Mouse (Mus musculus): ENCODE data around the gene C1qtnf12. TPM values are rescaled to one million over a fixed set of nuclear protein-coding genes. Genes with fewer than 3 reads are reported as not detected.

Gene C1qtnf12
- polyA plus RNA-seq, 1 experiment from 2014 or later, result 137 TPM

DNA sequence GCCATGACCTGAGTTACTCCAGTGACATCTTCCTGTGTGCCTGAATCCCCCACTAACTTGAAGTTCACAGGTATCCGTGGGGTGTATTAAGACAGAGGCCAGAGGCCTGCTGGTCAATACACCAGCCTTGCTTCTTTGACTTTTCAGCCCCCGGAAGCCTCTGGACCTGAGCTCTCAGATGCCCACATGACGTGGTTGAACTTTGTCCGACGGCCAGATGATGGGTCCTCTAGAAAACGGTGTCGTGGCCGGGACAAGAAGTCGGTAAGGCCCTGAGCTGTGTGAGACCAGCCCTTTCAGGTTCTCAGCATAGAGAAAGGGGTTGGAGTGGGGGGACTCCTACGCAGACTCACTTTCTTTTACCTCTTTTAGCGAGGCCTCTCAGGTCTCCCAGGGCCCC lies 2.3 kb downstream of the C1qtnf12 start:
- ATAC-seq (ENCODE audit: low FRiP score, low TSS enrichment), result no peak
- H3K4me2 ChIP-seq (replicated peaks; ENCODE audit: low read depth, low read length), result no peak overlapping the region
- H3K4me3 ChIP-seq (ENCODE audit: low read length), result no peak overlapping the region
- H3K4me1 ChIP-seq (ENCODE audit: insufficient read depth, low read length), result peaks cover 34% of the 10 kb centered on the region
- H3K9ac ChIP-seq (replicated peaks; ENCODE audit: low read length), result no peak overlapping the region
- H3K27me3 ChIP-seq (ENCODE audit: insufficient read depth, low read length), result no peaks in the 10 kb centered on the region
- no peak overlapping the region for H3K27ac ChIP-seq (ENCODE audit: low read length)
- no peaks in the 10 kb centered on the region for H3K9me3 ChIP-seq (ENCODE audit: low read length)
- peaks cover 26% of the 10 kb centered on the region for H3K36me3 ChIP-seq (ENCODE audit: insufficient read depth, low read length)
- 90% methylated on average over 11 of the region's 11 CpGs for WGBS

DNA sequence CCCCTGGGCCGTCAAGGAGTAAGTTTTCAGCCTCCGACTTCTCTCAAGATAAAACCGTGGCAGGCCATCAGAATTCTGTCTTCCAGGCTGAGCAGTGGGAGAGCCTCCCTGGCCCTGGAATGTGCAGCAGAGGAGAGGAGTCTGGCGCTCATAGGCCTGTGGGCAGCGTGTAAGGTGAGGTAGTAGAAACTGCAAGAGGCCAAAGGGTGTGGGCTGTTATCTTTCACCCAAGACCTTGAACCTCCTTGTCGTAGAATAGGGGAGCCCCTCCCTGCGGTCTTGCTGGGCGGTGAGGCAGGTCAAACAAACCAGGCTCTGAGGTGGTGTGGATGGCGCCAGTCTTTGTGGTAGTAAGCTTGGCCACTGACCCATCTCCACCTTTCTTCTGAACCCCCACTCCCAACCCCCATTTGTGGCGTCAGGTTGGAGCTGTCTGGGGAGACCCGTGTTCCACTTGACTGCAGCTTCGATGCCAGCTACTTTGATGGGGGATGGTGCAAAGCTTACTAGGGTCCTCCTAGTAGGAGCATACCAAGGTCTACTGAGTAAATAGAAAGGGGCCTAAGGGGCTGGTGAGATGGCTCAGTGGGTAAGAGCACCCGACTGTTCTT lies 7.0 kb downstream of the C1qtnf12 start:
- H3K27me3 ChIP-seq (ENCODE audit: insufficient read depth, low read length), result no peaks in the 10 kb centered on the region
- H3K9ac ChIP-seq (replicated peaks; ENCODE audit: low read length), result peak overlapping the region; percentile 20; the same call in 1 of the 2 replicates
- peak; percentile 82 for ATAC-seq (ENCODE audit: low FRiP score, low TSS enrichment)
- H3K36me3 ChIP-seq (ENCODE audit: insufficient read depth, low read length), result peaks cover 23% of the 10 kb centered on the region
- no peak overlapping the region for H3K4me3 ChIP-seq (ENCODE audit: low read length)
- H3K9me3 ChIP-seq (ENCODE audit: low read length), result no peaks in the 10 kb centered on the region
- H3K4me1 ChIP-seq (ENCODE audit: insufficient read depth, low read length), result peaks cover 35% of the 10 kb centered on the region
- H3K27ac ChIP-seq (ENCODE audit: low read length), result peak overlapping the region; percentile 82
- H3K4me2 ChIP-seq (replicated peaks; ENCODE audit: low read depth, low read length), result 0 out of 2 replicates have a peak overlapping the region, but pooled peaks have one; percentile 2
- 38% methylated on average over 13 of the region's 13 CpGs for WGBS

DNA sequence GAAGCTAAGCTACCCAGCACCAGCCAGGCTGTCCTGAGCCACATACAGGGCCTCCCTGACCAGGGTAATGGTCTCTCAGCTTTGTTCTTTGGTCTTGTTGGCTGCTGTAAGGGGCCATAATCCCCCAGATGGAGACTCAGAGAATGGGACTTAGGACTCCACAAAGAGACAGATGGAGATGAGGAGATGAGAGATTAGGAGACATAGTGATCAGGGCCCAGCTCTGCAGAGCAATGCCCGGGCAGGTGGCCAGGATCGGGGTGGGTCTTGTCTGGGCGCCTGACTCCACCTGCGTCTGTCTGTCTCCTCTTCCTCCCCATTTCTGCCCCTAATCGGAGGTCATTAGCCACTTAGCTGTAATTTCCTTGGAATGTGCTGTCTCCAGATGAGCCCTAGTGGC lies 8.2 kb downstream of the C1qtnf12 start:
- Histone ChIP-seq H3K4me3 (ENCODE audit: low read length) (no peak overlapping the region), H3K9ac (replicated peaks; ENCODE audit: low read length) (no peak overlapping the region), H3K4me1 (ENCODE audit: insufficient read depth, low read length) (peaks cover 35% of the 10 kb centered on the region), H3K4me2 (replicated peaks; ENCODE audit: low read depth, low read length) (no peak overlapping the region), H3K27ac (ENCODE audit: low read length) (peak overlapping the region; percentile 76; the same call in 1 of the 2 replicates), H3K36me3 (ENCODE audit: insufficient read depth, low read length) (peaks cover 15% of the 10 kb centered on the region), H3K9me3 (ENCODE audit: low read length) (no peaks in the 10 kb centered on the region), H3K27me3 (ENCODE audit: insufficient read depth, low read length) (no peaks in the 10 kb centered on the region)
- ATAC-seq (ENCODE audit: low FRiP score, low TSS enrichment), result no peak
- WGBS, result 69% methylated on average over 5 of the region's 5 CpGs

DNA sequence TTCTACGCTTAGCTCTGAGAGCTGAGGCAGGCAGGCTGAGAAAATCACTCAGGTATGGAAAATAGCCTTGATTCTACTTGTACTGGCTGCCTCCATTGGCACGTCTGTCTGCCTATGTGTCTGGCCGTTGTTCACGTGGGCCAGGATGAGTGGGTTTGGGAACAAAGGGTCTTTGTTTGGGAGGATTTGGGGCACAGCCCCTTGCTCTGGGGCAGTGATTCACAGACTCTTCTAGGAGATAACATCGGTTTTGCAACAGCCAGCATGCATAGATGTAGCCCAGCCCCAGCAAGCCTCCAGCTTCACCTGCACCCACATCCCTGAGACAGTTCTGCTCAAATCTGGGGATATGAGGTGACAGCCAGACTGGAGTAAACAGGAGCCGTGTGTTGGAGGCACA lies 10.5 kb downstream of the C1qtnf12 start:
- Histone ChIP-seq H3K4me3 (ENCODE audit: low read length) (no peak overlapping the region), H3K27ac (ENCODE audit: low read length) (peak overlapping the region; percentile 44), H3K9me3 (ENCODE audit: low read length) (0 out of 2 replicates have a peak, but pooled peaks cover 4% of the 10 kb centered on the region), H3K4me1 (ENCODE audit: insufficient read depth, low read length) (peaks cover 35% of the 10 kb centered on the region), H3K9ac (replicated peaks; ENCODE audit: low read length) (no peak overlapping the region), H3K4me2 (replicated peaks; ENCODE audit: low read depth, low read length) (no peak overlapping the region), H3K27me3 (ENCODE audit: insufficient read depth, low read length) (no peaks in the 10 kb centered on the region), H3K36me3 (ENCODE audit: insufficient read depth, low read length) (no peaks in the 10 kb centered on the region)
- 51% methylated on average over 6 of the region's 6 CpGs for WGBS
- ATAC-seq (ENCODE audit: low FRiP score, low TSS enrichment), result no peak

DNA sequence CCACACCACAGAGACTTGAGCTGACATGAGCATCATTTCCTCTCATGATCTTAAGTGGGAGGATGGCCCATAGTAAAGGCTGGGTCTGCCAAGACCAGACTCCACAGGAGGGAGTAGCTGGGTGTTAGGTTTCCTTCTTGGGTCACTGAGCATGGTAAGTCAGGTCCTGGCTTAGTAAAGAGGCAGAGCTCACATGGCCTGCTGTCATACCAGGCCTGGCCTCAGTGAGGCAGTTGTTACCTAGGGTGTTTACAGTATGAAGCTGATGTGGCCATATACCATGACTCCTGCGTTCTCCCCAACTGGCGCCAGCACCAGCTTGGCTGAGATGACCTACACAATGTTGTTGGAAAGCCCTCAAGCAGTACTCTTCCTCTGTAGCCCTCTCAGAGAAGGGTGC lies 11.1 kb downstream of the C1qtnf12 start:
- Histone ChIP-seq H3K27me3 (ENCODE audit: insufficient read depth, low read length) (no peaks in the 10 kb centered on the region), H3K9ac (replicated peaks; ENCODE audit: low read length) (no peak overlapping the region), H3K4me2 (replicated peaks; ENCODE audit: low read depth, low read length) (no peak overlapping the region), H3K36me3 (ENCODE audit: insufficient read depth, low read length) (no peaks in the 10 kb centered on the region), H3K4me1 (ENCODE audit: insufficient read depth, low read length) (peaks cover 35% of the 10 kb centered on the region), H3K4me3 (ENCODE audit: low read length) (no peak overlapping the region), H3K9me3 (ENCODE audit: low read length) (0 out of 2 replicates have a peak, but pooled peaks cover 4% of the 10 kb centered on the region), H3K27ac (ENCODE audit: low read length) (peak overlapping the region; percentile 44)
- WGBS, result 39% methylated on average over 2 of the region's 2 CpGs
- ATAC-seq (ENCODE audit: low FRiP score, low TSS enrichment), result peak; percentile 79

DNA sequence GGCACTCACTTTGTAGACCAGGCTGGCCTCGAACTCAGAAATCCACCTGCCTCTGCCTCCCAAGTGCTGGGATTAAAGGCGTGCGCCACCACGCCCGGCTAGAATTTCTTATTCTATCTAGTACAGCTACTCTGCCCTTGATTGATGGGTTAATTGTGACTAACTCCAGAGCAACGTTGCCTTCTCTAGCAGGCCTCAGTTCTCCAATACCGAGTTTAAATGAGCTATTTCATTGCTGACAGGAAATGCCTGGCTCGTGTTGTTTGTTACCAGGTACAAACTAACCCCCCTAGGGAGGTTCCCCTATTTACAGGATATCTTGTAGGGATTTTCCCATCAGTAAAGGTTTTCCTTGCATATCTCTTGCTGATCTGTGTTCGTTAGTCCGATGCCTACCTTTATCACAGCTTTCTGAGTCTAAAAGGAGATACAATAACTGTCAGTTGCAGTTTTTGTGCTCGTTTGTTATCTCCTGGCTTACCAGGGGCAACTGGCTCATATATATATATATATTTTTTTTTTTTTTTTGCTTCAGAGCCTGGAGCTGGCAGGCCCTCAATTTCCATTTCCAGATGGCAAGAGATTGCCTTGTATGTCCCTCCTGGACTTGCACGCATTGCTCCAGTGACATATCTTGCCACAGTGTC lies 19.4 kb downstream of the C1qtnf12 start:
- ATAC-seq (ENCODE audit: low FRiP score, low TSS enrichment), result no peak
- Histone ChIP-seq H3K9me3 (ENCODE audit: low read length) (0 out of 2 replicates have a peak, but pooled peaks cover 4% of the 10 kb centered on the region), H3K27me3 (ENCODE audit: insufficient read depth, low read length) (no peaks in the 10 kb centered on the region), H3K4me3 (ENCODE audit: low read length) (no peak overlapping the region), H3K4me1 (ENCODE audit: insufficient read depth, low read length) (no peaks in the 10 kb centered on the region), H3K27ac (ENCODE audit: low read length) (no peak overlapping the region), H3K36me3 (ENCODE audit: insufficient read depth, low read length) (no peaks in the 10 kb centered on the region), H3K4me2 (replicated peaks; ENCODE audit: low read depth, low read length) (no peak overlapping the region), H3K9ac (replicated peaks; ENCODE audit: low read length) (no peak overlapping the region)
- WGBS, result 79% methylated on average over 12 of the region's 12 CpGs

DNA sequence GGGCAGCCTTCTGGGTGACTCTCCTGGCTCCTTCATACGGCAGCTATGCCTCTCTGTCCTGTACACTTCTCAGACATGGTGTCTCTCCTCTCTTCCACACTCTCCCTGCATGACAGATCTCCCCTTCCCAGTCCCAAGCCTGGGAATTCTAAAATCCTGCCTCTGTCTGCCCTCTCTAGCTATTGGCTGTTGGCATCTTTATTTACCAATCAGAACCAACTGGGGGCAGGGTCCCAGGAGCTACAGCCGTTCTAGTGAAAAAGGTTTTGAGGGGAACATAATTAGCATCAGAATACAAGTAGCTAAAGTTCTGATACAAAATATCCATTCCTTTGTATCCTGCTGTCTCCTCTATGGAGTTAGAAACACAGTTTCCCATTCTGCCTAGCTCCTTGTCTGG lies 21.7 kb downstream of the C1qtnf12 start:
- ATAC-seq (ENCODE audit: low FRiP score, low TSS enrichment), result no peak
- WGBS, result 10% methylated on average over 2 of the region's 2 CpGs
- H3K4me3 ChIP-seq (ENCODE audit: low read length), result no peak overlapping the region
- H3K4me2 ChIP-seq (replicated peaks; ENCODE audit: low read depth, low read length), result no peak overlapping the region
- H3K4me1 ChIP-seq (ENCODE audit: insufficient read depth, low read length), result no peaks in the 10 kb centered on the region
- H3K27me3 ChIP-seq (ENCODE audit: insufficient read depth, low read length), result no peaks in the 10 kb centered on the region
- H3K36me3 ChIP-seq (ENCODE audit: insufficient read depth, low read length), result no peaks in the 10 kb centered on the region
- H3K27ac ChIP-seq (ENCODE audit: low read length), result no peak overlapping the region
- H3K9ac ChIP-seq (replicated peaks; ENCODE audit: low read length), result no peak overlapping the region
- no peaks in the 10 kb centered on the region for H3K9me3 ChIP-seq (ENCODE audit: low read length)

DNA sequence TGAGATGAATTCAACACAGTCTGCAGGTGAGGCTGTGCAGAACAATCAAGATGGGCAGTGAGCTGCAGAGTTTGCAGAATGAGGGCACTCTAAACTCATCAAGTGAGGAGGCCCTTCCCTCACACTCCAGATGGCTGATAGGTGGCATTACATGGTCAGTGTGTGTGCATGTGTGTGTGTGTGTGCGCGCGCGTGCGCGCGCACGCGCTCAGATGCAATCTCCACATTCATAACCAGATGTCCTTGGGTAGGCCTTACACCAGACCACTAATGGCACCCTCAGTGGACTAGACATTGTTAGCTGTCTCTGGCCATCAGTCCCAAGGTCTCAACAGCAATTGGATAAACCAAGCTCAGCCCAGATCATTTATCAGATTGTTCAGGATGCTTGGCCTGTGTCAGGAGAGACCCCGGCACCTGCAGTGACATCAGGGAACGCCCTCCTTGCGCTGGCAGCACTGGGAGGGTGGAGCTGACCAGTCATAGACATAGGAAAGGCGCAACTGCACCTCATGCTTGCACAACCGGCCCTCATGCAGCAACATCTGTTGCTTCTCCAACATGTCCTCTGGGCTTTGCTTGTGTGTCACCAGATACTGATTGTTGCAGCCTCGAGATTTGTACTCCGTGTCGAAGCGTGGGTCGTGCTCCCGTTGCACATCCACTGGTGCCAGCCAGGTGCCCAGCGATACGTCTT lies 29.2 kb downstream of the C1qtnf12 start:
- Histone ChIP-seq H3K4me2 (replicated peaks; ENCODE audit: low read depth, low read length) (peak overlapping the region; percentile 99), H3K9me3 (ENCODE audit: low read length) (no peaks in the 10 kb centered on the region), H3K27ac (ENCODE audit: low read length) (peak overlapping the region; percentile 96), H3K9ac (replicated peaks; ENCODE audit: low read length) (peak overlapping the region; percentile 94), H3K27me3 (ENCODE audit: insufficient read depth, low read length) (no peaks in the 10 kb centered on the region), H3K36me3 (ENCODE audit: insufficient read depth, low read length) (peaks cover 12% of the 10 kb centered on the region), H3K4me3 (ENCODE audit: low read length) (peak overlapping the region; percentile 69), H3K4me1 (ENCODE audit: insufficient read depth, low read length) (peaks cover 24% of the 10 kb centered on the region)
- no peak for ATAC-seq (ENCODE audit: low FRiP score, low TSS enrichment)
- WGBS, result 87% methylated on average over 22 of the region's 22 CpGs

DNA sequence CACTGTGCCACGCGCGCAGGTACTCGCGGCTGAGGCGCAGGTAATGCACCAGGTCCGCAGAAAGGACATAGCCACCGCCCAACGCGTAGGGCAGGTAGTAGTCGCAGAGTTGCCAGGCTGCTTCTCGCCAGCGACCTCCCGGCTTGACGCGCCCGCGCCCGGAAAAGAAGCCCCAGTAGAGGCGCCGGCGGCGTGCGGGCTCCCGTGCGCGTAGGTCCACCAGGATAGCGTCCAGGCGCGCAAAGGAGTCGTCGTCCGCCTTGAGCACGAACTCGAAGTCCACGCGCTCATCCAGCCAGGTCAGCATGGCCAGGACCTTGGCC lies 29.8 kb downstream of the C1qtnf12 start:
- Histone ChIP-seq H3K9ac (replicated peaks; ENCODE audit: low read length) (peak overlapping the region; percentile 94), H3K36me3 (ENCODE audit: insufficient read depth, low read length) (peaks cover 15% of the 10 kb centered on the region), H3K9me3 (ENCODE audit: low read length) (no peaks in the 10 kb centered on the region), H3K27me3 (ENCODE audit: insufficient read depth, low read length) (no peaks in the 10 kb centered on the region), H3K4me2 (replicated peaks; ENCODE audit: low read depth, low read length) (peak overlapping the region; percentile 99), H3K27ac (ENCODE audit: low read length) (peak overlapping the region; percentile 96), H3K4me1 (ENCODE audit: insufficient read depth, low read length) (peaks cover 24% of the 10 kb centered on the region), H3K4me3 (ENCODE audit: low read length) (peak overlapping the region; percentile 69)
- peak; percentile 3; the same call in 1 of the 2 replicates for ATAC-seq (ENCODE audit: low FRiP score, low TSS enrichment)
- WGBS, result 27% methylated on average over 37 of the region's 37 CpGs

Measured in kidney, embryonic 16.5 days (tissue).